29 mouse cellular contexts compared by ENCODE assay signal in genomic region chr8:4505364-4505763, GRCm38 (mm10). TPM values are rescaled to one million over a fixed set of nuclear protein-coding genes. Genes with fewer than 3 reads are reported as not detected.
DNase-seq lines count a peak whose midpoint lies in the region; ATAC-seq lines count a peak whose summit lies in the region.
"Had no signal": no experiment of that assay in that cellular context is flagged by ENCODE, and none has a peak within 500 bp of the region (broad histone marks: within the 10 kb centered on the region; RNA-seq: fewer than 3 reads in every experiment).

No protein-coding gene starts in this region.

- H3K9ac ChIP-seq in embryonic facial prominence, embryonic 14.5 days (ENCODE audit: low read depth, low read length) = no peak overlapping the region
- no peak overlapping the region for H3K9ac ChIP-seq in stomach, embryonic 16.5 days (ENCODE audit: low read length)
- H3K9ac ChIP-seq in liver, embryonic 12.5 days = no peak overlapping the region
- H3K9ac ChIP-seq: embryonic facial prominence, embryonic 13.5 days; forebrain, embryonic 12.5 days; forebrain, embryonic 15.5 days; heart, embryonic 12.5 days; heart, embryonic 15.5 days; hindbrain, embryonic 13.5 days; intestine, embryonic 15.5 days had no signal

- no peak overlapping the region for H3K4me3 ChIP-seq in embryonic facial prominence, embryonic 14.5 days (ENCODE audit: low read depth, low read length)
- H3K4me3 ChIP-seq in embryonic facial prominence, embryonic 10.5 days = no peak overlapping the region
- H3K4me3 ChIP-seq in stomach, embryonic 16.5 days (replicated peaks; ENCODE audit: low read length) = no peak overlapping the region
- H3K4me3 ChIP-seq in liver, embryonic 12.5 days = no peak overlapping the region
- H3K4me3 ChIP-seq: embryonic facial prominence, embryonic 13.5 days; forebrain, embryonic 12.5 days; forebrain, embryonic 15.5 days; heart, embryonic 12.5 days; heart, embryonic 15.5 days; hindbrain, embryonic 10.5 days; hindbrain, embryonic 13.5 days; intestine, embryonic 15.5 days had no signal

- H3K36me3 ChIP-seq in embryonic facial prominence, embryonic 14.5 days (ENCODE audit: control insufficient read depth, insufficient read depth, low read length) = no peaks in the 10 kb centered on the region
- H3K36me3 ChIP-seq in embryonic facial prominence, embryonic 10.5 days (replicated peaks) = no peaks in the 10 kb centered on the region
- H3K36me3 ChIP-seq in stomach, embryonic 16.5 days (ENCODE audit: control insufficient read depth, insufficient read depth, low read length) = no peaks in the 10 kb centered on the region
- no peaks in the 10 kb centered on the region for H3K36me3 ChIP-seq in liver, embryonic 12.5 days
- H3K36me3 ChIP-seq: embryonic facial prominence, embryonic 13.5 days; G1E; hindbrain, embryonic 10.5 days; intestine, embryonic 15.5 days had no signal

- no peak for ATAC-seq in embryonic facial prominence, embryonic 14.5 days (ENCODE audit: low read depth)
- no peak for ATAC-seq in stomach, embryonic 16.5 days (ENCODE audit: insufficient read depth, low FRiP score)
- ATAC-seq in liver, embryonic 12.5 days = no peak
- ATAC-seq: forebrain, embryonic 15.5 days; hindbrain, embryonic 16.5 days; intestine, embryonic 15.5 days; Patski had no signal

- H3K9me3 ChIP-seq in embryonic facial prominence, embryonic 14.5 days (ENCODE audit: control insufficient read depth, low read length) = no peaks in the 10 kb centered on the region
- no peaks in the 10 kb centered on the region for H3K9me3 ChIP-seq in embryonic facial prominence, embryonic 10.5 days
- no peaks in the 10 kb centered on the region for H3K9me3 ChIP-seq in stomach, embryonic 16.5 days (replicated peaks; ENCODE audit: control insufficient read depth, low read length)
- no peaks in the 10 kb centered on the region for H3K9me3 ChIP-seq in liver, embryonic 12.5 days (replicated peaks)
- H3K9me3 ChIP-seq: embryonic facial prominence, embryonic 13.5 days; forebrain, embryonic 12.5 days; forebrain, embryonic 15.5 days; G1E; heart, embryonic 12.5 days; heart, embryonic 15.5 days; hindbrain, embryonic 10.5 days; hindbrain, embryonic 13.5 days; intestine, embryonic 15.5 days had no signal

- no peak overlapping the region for H3K27ac ChIP-seq in embryonic facial prominence, embryonic 14.5 days (replicated peaks; ENCODE audit: low read depth, low read length)
- H3K27ac ChIP-seq in embryonic facial prominence, embryonic 10.5 days (replicated peaks) = no peak overlapping the region
- peak overlapping the region; percentile 19; the same call in 1 of the 2 replicates for H3K27ac ChIP-seq in stomach, embryonic 16.5 days (ENCODE audit: low read length)
- no peak overlapping the region for H3K27ac ChIP-seq in liver, embryonic 12.5 days
- H3K27ac ChIP-seq: embryonic facial prominence, embryonic 13.5 days; forebrain, embryonic 12.5 days; forebrain, embryonic 15.5 days; heart, embryonic 15.5 days; hindbrain, embryonic 10.5 days; hindbrain, embryonic 13.5 days; intestine, embryonic 15.5 days had no signal

- no peaks in the 10 kb centered on the region for H3K4me1 ChIP-seq in embryonic facial prominence, embryonic 14.5 days (ENCODE audit: control insufficient read depth, insufficient read depth, low read length)
- H3K4me1 ChIP-seq in embryonic facial prominence, embryonic 10.5 days = no peaks in the 10 kb centered on the region
- no peaks in the 10 kb centered on the region; the same call in 1 of the 2 replicates for H3K4me1 ChIP-seq in stomach, embryonic 16.5 days (ENCODE audit: control insufficient read depth, insufficient read depth, low read length)
- 0 out of 2 replicates have a peak, but pooled peaks cover 2% of the 10 kb centered on the region for H3K4me1 ChIP-seq in liver, embryonic 12.5 days
- H3K4me1 ChIP-seq: embryonic facial prominence, embryonic 13.5 days; forebrain, embryonic 12.5 days; forebrain, embryonic 15.5 days; hindbrain, embryonic 10.5 days; hindbrain, embryonic 13.5 days had no signal

- WGBS in embryonic facial prominence, embryonic 14.5 days = 75% methylated on average over 1 of the region's 1 CpGs
- 90% methylated on average over 1 of the region's 1 CpGs for WGBS in embryonic facial prominence, embryonic 10.5 days
- 67% methylated on average over 1 of the region's 1 CpGs for WGBS in stomach, embryonic 16.5 days
- WGBS in liver, embryonic 12.5 days (ENCODE audit: insufficient replicate concordance) = 78% methylated on average over 1 of the region's 1 CpGs

- no peaks in the 10 kb centered on the region for H3K27me3 ChIP-seq in embryonic facial prominence, embryonic 14.5 days (replicated peaks; ENCODE audit: control insufficient read depth, insufficient read depth, low read length)
- H3K27me3 ChIP-seq in embryonic facial prominence, embryonic 10.5 days (replicated peaks; ENCODE audit: low read depth, poor library complexity, severe bottlenecking) = no peaks in the 10 kb centered on the region
- H3K27me3 ChIP-seq in stomach, embryonic 16.5 days (ENCODE audit: control insufficient read depth, insufficient read depth, low read length) = no peaks in the 10 kb centered on the region
- H3K27me3 ChIP-seq in liver, embryonic 12.5 days (replicated peaks) = no peaks in the 10 kb centered on the region
- H3K27me3 ChIP-seq: CH12.LX; embryonic facial prominence, embryonic 13.5 days; forebrain, embryonic 12.5 days; forebrain, embryonic 15.5 days; heart, embryonic 12.5 days; heart, embryonic 15.5 days; hindbrain, embryonic 13.5 days; intestine, embryonic 15.5 days; Patski had no signal

- no peak overlapping the region for H3K4me2 ChIP-seq in embryonic facial prominence, embryonic 14.5 days (ENCODE audit: low read depth, low read length)
- no peak overlapping the region for H3K4me2 ChIP-seq in stomach, embryonic 16.5 days (ENCODE audit: low read depth, low read length)
- no peak overlapping the region for H3K4me2 ChIP-seq in liver, embryonic 12.5 days
- H3K4me2 ChIP-seq: embryonic facial prominence, embryonic 13.5 days; forebrain, embryonic 12.5 days; forebrain, embryonic 15.5 days; heart, embryonic 12.5 days; heart, embryonic 15.5 days; hindbrain, embryonic 13.5 days; intestine, embryonic 15.5 days had no signal

- peak; percentile 35 for DNase-seq in embryonic facial prominence, embryonic 14.5 days (ENCODE audit: low spot score)
- no peak for DNase-seq in embryonic facial prominence, embryonic 10.5 days (ENCODE audit: low spot score)
- DNase-seq in fat pad, adult 2 months (ENCODE audit: extremely low read depth, low read depth, low spot score) = peak; percentile 67
- DNase-seq in ovary, adult 18-20 months (ENCODE audit: low spot score) = no peak
- DNase-seq: adrenal gland, postnatal 10 days; adrenal gland, postnatal 36 days; B cell, adult 2 months; cerebellum, adult 18-20 months; cerebellum, adult 9-10 months; cerebellum, postnatal 14 days; gastrocnemius, postnatal 10 days; gastrocnemius, postnatal 36 days; heart, adult 11 months; heart, postnatal 10 days; heart, postnatal 36 days had no signal

RNA-seq across cellular contexts. Expression of gene Cers4, which starts 12.5 kb away (rescaled TPM):
- 17.3 and 27.8 TPM in 2 replicates for polyA plus RNA-seq in embryonic facial prominence, embryonic 14.5 days (2014; fragmentation: Nextera tagmentation; extraction: Ambion mirVana)
- polyA plus RNA-seq in embryonic facial prominence, embryonic 10.5 days (2016; fragmentation: Nextera tagmentation; extraction: Ambion mirVana) = 9.7 and 12.1 TPM in 2 replicates
- 32.1 and 33.7 TPM in 2 replicates for polyA plus RNA-seq in stomach, embryonic 16.5 days (2015; fragmentation: Nextera tagmentation; extraction: Ambion mirVana)
- polyA plus RNA-seq in liver, embryonic 12.5 days (2016; fragmentation: Nextera tagmentation; extraction: Ambion mirVana) = 4.2 and 4.3 TPM in 2 replicates
- polyA plus RNA-seq: G1E had no signal

Comparison
In these comparisons a context has a peak if more than half of its experiments do, and no peak if none do; other contexts are left out.
1. DNase-seq: peak in embryonic facial prominence, embryonic 14.5 days (single experiment) and fat pad, adult 2 months (single experiment); none in embryonic facial prominence, embryonic 10.5 days (single experiment) and ovary, adult 18-20 months (single experiment).